8 mouse cellular contexts compared by ENCODE assay signal in genomic region chr11:57531300-57531950, GRCm38 (mm10). TPM values are rescaled to one million over a fixed set of nuclear protein-coding genes. Genes with fewer than 3 reads are reported as not detected.
A peak's percentile ranks its signal among the peaks of the same experiment; 100 is the strongest.
DNase-seq lines count a peak whose midpoint lies in the region; ATAC-seq and TF ChIP-seq lines count a peak whose summit lies in the region.
"Had no signal": no experiment of that assay in that cellular context is flagged by ENCODE, and none has a peak within 500 bp of the region (broad histone marks: within the 10 kb centered on the region; RNA-seq: fewer than 3 reads in every experiment).

No protein-coding gene starts in this region.

- ATAC-seq in stomach, embryonic 15.5 days (ENCODE audit: insufficient read depth, low FRiP score, low read depth): no peak
- no peak for ATAC-seq in stomach, postnatal 0 days (ENCODE audit: low FRiP score, low TSS enrichment)

- H3K4me3 ChIP-seq in stomach, embryonic 15.5 days (replicated peaks): no peak overlapping the region
- no peak overlapping the region for H3K4me3 ChIP-seq in stomach, postnatal 0 days (ENCODE audit: low read depth, low read length)
- no peak overlapping the region for H3K4me3 ChIP-seq in hindbrain, embryonic 10.5 days
- H3K4me3 ChIP-seq: embryonic facial prominence, embryonic 12.5 days had no signal

- no peaks in the 10 kb centered on the region for H3K27me3 ChIP-seq in stomach, embryonic 15.5 days (replicated peaks)
- no peaks in the 10 kb centered on the region for H3K27me3 ChIP-seq in stomach, postnatal 0 days (ENCODE audit: control insufficient read depth, insufficient read depth, low read length)
- H3K27me3 ChIP-seq in hindbrain, embryonic 10.5 days (ENCODE audit: insufficient read depth, poor library complexity, severe bottlenecking): no peaks in the 10 kb centered on the region
- H3K27me3 ChIP-seq: embryonic facial prominence, embryonic 12.5 days had no signal

- WGBS in stomach, embryonic 15.5 days: 53% methylated on average over 11 of the region's 11 CpGs
- WGBS in stomach, postnatal 0 days: 47% methylated on average over 11 of the region's 11 CpGs
- 39% methylated on average over 11 of the region's 11 CpGs for WGBS in hindbrain, embryonic 10.5 days

- H3K36me3 ChIP-seq in stomach, embryonic 15.5 days: peaks cover 17% of the 10 kb centered on the region
- peaks cover 15% of the 10 kb centered on the region for H3K36me3 ChIP-seq in stomach, postnatal 0 days (ENCODE audit: control insufficient read depth, insufficient read depth, low read length)
- H3K36me3 ChIP-seq in hindbrain, embryonic 10.5 days: peaks cover 67% of the 10 kb centered on the region

- H3K27ac ChIP-seq in stomach, embryonic 15.5 days: peak overlapping the region; percentile 2; the same call in 1 of the 2 replicates
- no peak overlapping the region for H3K27ac ChIP-seq in stomach, postnatal 0 days (replicated peaks)
- peak overlapping the region; percentile 83 for H3K27ac ChIP-seq in hindbrain, embryonic 10.5 days
- H3K27ac ChIP-seq: embryonic facial prominence, embryonic 12.5 days had no signal

- no peaks in the 10 kb centered on the region for H3K9me3 ChIP-seq in stomach, embryonic 15.5 days
- no peaks in the 10 kb centered on the region for H3K9me3 ChIP-seq in stomach, postnatal 0 days (ENCODE audit: control insufficient read depth, low read length)
- H3K9me3 ChIP-seq in hindbrain, embryonic 10.5 days: no peaks in the 10 kb centered on the region
- H3K9me3 ChIP-seq: embryonic facial prominence, embryonic 12.5 days had no signal

- no peaks in the 10 kb centered on the region for H3K4me1 ChIP-seq in stomach, embryonic 15.5 days
- no peaks in the 10 kb centered on the region for H3K4me1 ChIP-seq in stomach, postnatal 0 days (replicated peaks; ENCODE audit: control insufficient read depth, insufficient read depth)
- H3K4me1 ChIP-seq in hindbrain, embryonic 10.5 days (replicated peaks): peaks cover 25% of the 10 kb centered on the region
- H3K4me1 ChIP-seq: embryonic facial prominence, embryonic 12.5 days had no signal

- TF ChIP-seq CTCF in stomach, postnatal 0 days (IDR thresholded peaks at IDR 0.05; ENCODE audit: low read depth): no peak

- H3K9ac ChIP-seq in stomach, embryonic 15.5 days: no peak overlapping the region
- no peak overlapping the region for H3K9ac ChIP-seq in stomach, postnatal 0 days (ENCODE audit: low read length)
- H3K9ac ChIP-seq: embryonic facial prominence, embryonic 12.5 days had no signal

- no peak overlapping the region for H3K4me2 ChIP-seq in stomach, embryonic 15.5 days
- H3K4me2 ChIP-seq in stomach, postnatal 0 days (replicated peaks; ENCODE audit: low read depth): no peak overlapping the region
- H3K4me2 ChIP-seq: embryonic facial prominence, embryonic 12.5 days had no signal

- no peak for TF ChIP-seq EP300 in stomach, postnatal 0 days (optimal IDR thresholded peaks at IDR 0.05)

- DNase-seq in stomach, postnatal 0 days (ENCODE audit: low spot score): no peak
- DNase-seq in hindbrain, embryonic 10.5 days (ENCODE audit: low spot score): peak; percentile 45
- peak; percentile 52 for DNase-seq in lung, postnatal 36 days
- DNase-seq in adrenal gland, adult 18-20 months (ENCODE audit: low spot score in 2 of 2): no peak
- DNase-seq in ovary, adult 18-20 months (ENCODE audit: low spot score): no peak
- DNase-seq in spleen, adult 18-20 months: no peak

RNA-seq across cellular contexts. Expression of gene Mfap3, which starts 13.0 kb away (rescaled TPM):
- polyA plus RNA-seq in stomach, embryonic 15.5 days (2015; fragmentation: Nextera tagmentation; extraction: Ambion mirVana): 37.6 and 42.7 TPM in 2 replicates
- polyA plus RNA-seq in stomach, postnatal 0 days (2015; fragmentation: Nextera tagmentation; extraction: Ambion mirVana): 22.7 and 22.8 TPM in 2 replicates
- 49.5 and 50.1 TPM in 2 replicates for polyA plus RNA-seq in hindbrain, embryonic 10.5 days (2016; fragmentation: Nextera tagmentation; extraction: Ambion mirVana)
- 10 to 100 TPM; 22.7 to 22.9 TPM for total RNA-seq in adrenal gland, adult 18-20 months (2021)

RNA-seq across cellular contexts. Expression of gene Fam114a2, which starts 13.0 kb away (rescaled TPM):
- polyA plus RNA-seq in stomach, embryonic 15.5 days (2015; fragmentation: Nextera tagmentation; extraction: Ambion mirVana): 72.0 and 75.2 TPM in 2 replicates
- 45.3 and 50.7 TPM in 2 replicates for polyA plus RNA-seq in stomach, postnatal 0 days (2015; fragmentation: Nextera tagmentation; extraction: Ambion mirVana)
- polyA plus RNA-seq in hindbrain, embryonic 10.5 days (2016; fragmentation: Nextera tagmentation; extraction: Ambion mirVana): 70.3 and 70.5 TPM in 2 replicates
- total RNA-seq in adrenal gland, adult 18-20 months (2021): 10 to 100 TPM; 46.1 to 67.0 TPM

Comparison
In these comparisons a context has a peak if more than half of its experiments do, and no peak if none do; other contexts are left out.
1. DNase-seq: peak in hindbrain, embryonic 10.5 days (single experiment) and lung, postnatal 36 days (single experiment); none in stomach, postnatal 0 days (single experiment), adrenal gland, adult 18-20 months (0 of 2), ovary, adult 18-20 months (single experiment) and spleen, adult 18-20 months (0 of 2).